Mouse (Mus musculus) forebrain, embryonic 14.5 days (tissue): ENCODE results near the gene Ttpal. TPM values are rescaled to one million over a fixed set of nuclear protein-coding genes. Genes with fewer than 3 reads are reported as not detected.
"Not testable (repeated sequence)": the region's sequence is repeated elsewhere in the genome, so short reads cannot be mapped to it uniquely, and the experiment has no call there.

Experiments used
- ATAC-seq: fragments of 200-750 bp; cut with Nextera tagmentation; 2 replicates; pipeline ENCODE4 v1.8.0; 2017; ENCODE audit warnings: mild to moderate bottlenecking, moderate library complexity
- DNase-seq: peaks from one replicate; pipeline ENCODE4 v3.0.0-alpha.2; 2015; ENCODE audit warnings: low spot score
- H3K27ac ChIP-seq: fragments of 300-500 bp; sonication (generic); 2 replicates; pipeline ENCODE4 v1.5.1; 2014; ENCODE audit warnings: low read depth, mild to moderate bottlenecking, control low read depth, low read length, moderate library complexity
- H3K27me3 ChIP-seq: fragments of 300-500 bp; sonication (generic); replicated peaks from 2 replicates; pipeline ENCODE4 v1.6.1; 2014; ENCODE audit warnings: low read length, control low read depth, mixed read lengths; ENCODE audit not compliant: control insufficient read depth, insufficient read depth
- H3K36me3 ChIP-seq: fragments of 300-500 bp; sonication (generic); 2 replicates; pipeline ENCODE4 v1.6.1; 2014; ENCODE audit warnings: low read length, control low read depth; ENCODE audit not compliant: control insufficient read depth, insufficient read depth
- H3K4me1 ChIP-seq: fragments of 300-500 bp; sonication (generic); 2 replicates; pipeline ENCODE4 v1.6.1; 2014; ENCODE audit warnings: antibody characterized with exemption, low read length, control low read depth; ENCODE audit not compliant: control insufficient read depth, insufficient read depth
- H3K4me2 ChIP-seq: fragments of 300-500 bp; sonication (generic); 2 replicates; pipeline ENCODE4 v1.6.1; 2014; ENCODE audit warnings: mild to moderate bottlenecking, control low read depth, low read length
- H3K4me3 ChIP-seq: fragments of 300-500 bp; sonication (generic); 2 replicates; pipeline ENCODE4 v1.5.1; 2014; ENCODE audit warnings: low read depth, low read length, control low read depth
- H3K9ac ChIP-seq: fragments of 300-500 bp; sonication (generic); 2 replicates; pipeline ENCODE4 v1.6.1; 2014; ENCODE audit warnings: mild to moderate bottlenecking, low read length, control low read depth, moderate library complexity
- H3K9me3 ChIP-seq: fragments of 300-500 bp; sonication (generic); replicated peaks from 2 replicates; pipeline ENCODE4 v1.6.1; 2016; ENCODE audit warnings: low read length, control low read depth, mixed read lengths; ENCODE audit not compliant: control insufficient read depth
- WGBS: fragments of 180-500 bp; shearing (Covaris S2); extraction: QIAGEN DNeasy Blood & Tissue Kit; methylation state at CpG from one replicate; pipeline ENCODE4 v1.1.7; 2014; 5-methylcytosine and 5-hydroxymethylcytosine counted together
- polyA plus RNA-seq: library from polyadenylated mRNA; unstranded; fragments of >200 nt; fragmentation: Nextera tagmentation; extraction: Ambion mirVana; gene quantifications from 2 replicates; pipeline ENCODE4 v1.2.1, GENCODE M21; 2014

Ttpal gene
- polyA plus RNA-seq, 1 experiment from 2014 or later, result 46.7 TPM

DNA sequence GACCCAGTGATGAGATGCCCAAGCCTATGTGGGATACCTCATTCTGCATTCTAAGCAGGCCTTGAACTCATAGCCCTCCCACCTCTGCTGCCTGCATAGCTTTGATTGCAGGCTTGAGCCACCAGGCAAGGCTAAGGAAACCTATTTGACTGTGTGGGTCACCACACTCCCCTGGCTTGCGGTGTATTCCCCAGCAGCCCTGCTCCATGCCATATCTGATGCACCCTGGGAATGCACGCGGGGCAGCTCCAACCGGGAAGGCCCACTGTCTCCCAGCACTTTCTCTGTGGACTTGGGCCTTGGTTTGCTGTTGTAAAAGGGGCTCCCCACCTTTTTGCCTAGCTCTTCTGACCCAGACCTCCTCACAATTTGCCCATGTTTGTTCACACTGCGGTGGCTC lies 11.1 kb downstream of the Ttpal start:
- no peak for ATAC-seq
- 100% methylated on average over 5 of the region's 5 CpGs for WGBS
- Histone ChIP-seq H3K4me3 (no peak overlapping the region), H3K27me3 (no peaks in the 10 kb centered on the region), H3K9me3 (no peaks in the 10 kb centered on the region), H3K36me3 (peaks cover 79% of the 10 kb centered on the region), H3K27ac (no peak overlapping the region), H3K4me1 (no peaks in the 10 kb centered on the region), H3K4me2 (no peak overlapping the region), H3K9ac (no peak overlapping the region)
- no peak for DNase-seq

DNA sequence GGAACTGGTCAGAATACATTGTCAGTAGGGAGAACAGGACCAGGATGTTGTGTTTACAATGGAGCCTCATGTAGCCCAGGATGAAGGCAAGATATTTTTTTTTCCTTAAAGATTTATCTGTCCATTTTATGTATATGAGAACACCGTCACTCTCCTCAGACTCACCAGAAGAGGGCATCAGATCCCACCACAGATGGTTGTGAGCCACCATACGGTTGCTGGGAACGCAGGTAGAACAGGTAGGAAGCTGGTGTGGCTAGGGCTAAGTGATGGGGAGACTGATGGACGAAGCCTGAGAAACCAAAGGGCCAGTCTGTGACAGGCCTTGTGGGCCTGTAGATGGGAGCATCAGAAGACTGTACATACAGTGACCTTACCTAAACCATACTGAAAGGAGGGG lies 11.9 kb downstream of the Ttpal start:
- H3K4me1 ChIP-seq, result no peaks in the 10 kb centered on the region
- DNase-seq (no peak), ATAC-seq (no peak)
- no peak overlapping the region for H3K9ac ChIP-seq
- peaks cover 87% of the 10 kb centered on the region for H3K36me3 ChIP-seq
- H3K4me2 ChIP-seq, result no peak overlapping the region
- WGBS, result 89% methylated on average over 4 of the region's 4 CpGs
- no peak overlapping the region for H3K4me3 ChIP-seq
- H3K27me3 ChIP-seq, result no peaks in the 10 kb centered on the region
- no peak overlapping the region for H3K27ac ChIP-seq
- H3K9me3 ChIP-seq, result no peaks in the 10 kb centered on the region

DNA sequence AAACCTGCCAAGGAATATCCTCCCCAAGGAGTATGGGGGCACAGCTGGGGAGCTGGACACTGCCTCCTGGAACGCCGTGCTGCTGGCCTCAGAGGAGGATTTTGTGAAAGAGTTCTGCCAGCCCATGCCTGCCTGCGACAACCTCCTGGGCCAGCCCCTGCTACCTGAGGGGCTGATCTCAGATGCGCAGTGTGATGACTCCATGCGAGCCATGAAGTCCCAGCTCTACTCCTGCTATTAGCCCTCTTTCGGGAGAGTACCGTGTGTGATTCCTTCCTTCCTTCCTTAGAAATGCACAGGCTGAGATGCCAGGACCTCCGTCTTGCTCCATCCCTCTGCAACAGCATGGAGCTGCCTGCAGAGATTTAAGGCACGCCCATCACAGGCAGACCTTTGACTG lies 13.3 kb downstream of the Ttpal start:
- H3K9ac ChIP-seq, result no peak overlapping the region
- H3K4me2 ChIP-seq, result no peak overlapping the region
- no peaks in the 10 kb centered on the region for H3K4me1 ChIP-seq
- WGBS, result 94% methylated on average over 9 of the region's 9 CpGs
- DNase-seq (no peak), ATAC-seq (no peak)
- H3K9me3 ChIP-seq, result no peaks in the 10 kb centered on the region
- H3K4me3 ChIP-seq, result no peak overlapping the region
- H3K27me3 ChIP-seq, result no peaks in the 10 kb centered on the region
- no peak overlapping the region for H3K27ac ChIP-seq
- peaks cover 88% of the 10 kb centered on the region for H3K36me3 ChIP-seq

- no peak overlapping the region for H3K4me2 ChIP-seq
- H3K4me1 ChIP-seq, result no peaks in the 10 kb centered on the region
- H3K4me3 ChIP-seq, result no peak overlapping the region
- 91% methylated on average over 4 of the region's 4 CpGs for WGBS
- ATAC-seq, result no peak
- no peak for DNase-seq
- no peak overlapping the region for H3K27ac ChIP-seq
- H3K36me3 ChIP-seq, result peaks cover 90% of the 10 kb centered on the region
- H3K9me3 ChIP-seq, result no peaks in the 10 kb centered on the region
- no peaks in the 10 kb centered on the region for H3K27me3 ChIP-seq
- no peak overlapping the region for H3K9ac ChIP-seq
Measured at GRCm38 (mm10) chr2:163615906-163616651, 14.0 kb downstream of the Ttpal start.

- Histone ChIP-seq H3K4me2 (no peak overlapping the region), H3K9me3 (no peaks in the 10 kb centered on the region), H3K27ac (no peak overlapping the region), H3K27me3 (no peaks in the 10 kb centered on the region), H3K4me1 (no peaks in the 10 kb centered on the region), H3K9ac (no peak overlapping the region), H3K4me3 (no peak overlapping the region), H3K36me3 (peaks cover 92% of the 10 kb centered on the region)
- DNase-seq (no peak), ATAC-seq (no peak)
- 86% methylated on average over 3 of the region's 3 CpGs for WGBS
Measured at GRCm38 (mm10) chr2:163616652-163617227, 14.6 kb downstream of the Ttpal start.

- H3K4me3 ChIP-seq, result no peak overlapping the region
- 78% methylated on average over 3 of the region's 3 CpGs for WGBS
- H3K9me3 ChIP-seq, result no peaks in the 10 kb centered on the region
- DNase-seq (no peak), ATAC-seq (no peak)
- H3K27me3 ChIP-seq, result no peaks in the 10 kb centered on the region
- H3K36me3 ChIP-seq, result peaks cover 90% of the 10 kb centered on the region
- no peaks in the 10 kb centered on the region for H3K4me1 ChIP-seq
- H3K4me2 ChIP-seq, result no peak overlapping the region
- no peak overlapping the region for H3K9ac ChIP-seq
- no peak overlapping the region for H3K27ac ChIP-seq
Measured at GRCm38 (mm10) chr2:163617232-163617863, 15.2 kb downstream of the Ttpal start.

DNA sequence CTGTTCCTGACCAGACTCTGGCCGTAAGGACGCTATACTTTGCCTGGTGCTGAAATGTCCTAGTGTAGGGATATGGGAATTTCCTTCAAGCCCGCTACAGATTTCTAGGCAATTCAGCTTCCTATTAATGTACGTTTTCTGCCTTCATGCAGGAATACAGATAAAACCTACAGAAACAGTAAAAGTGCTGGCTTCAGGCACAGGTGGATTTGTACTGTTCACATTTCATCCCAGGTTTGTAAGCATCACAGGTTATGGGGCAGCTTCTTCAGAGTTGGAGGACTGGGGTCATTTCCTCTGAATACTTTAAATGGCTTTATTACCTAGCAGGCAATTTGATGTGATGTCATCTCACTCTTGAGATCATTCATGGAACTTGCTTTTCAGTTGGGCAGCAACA lies 15.8 kb downstream of the Ttpal start:
- Histone ChIP-seq H3K9me3 (no peaks in the 10 kb centered on the region), H3K4me1 (no peaks in the 10 kb centered on the region), H3K9ac (no peak overlapping the region), H3K27me3 (no peaks in the 10 kb centered on the region), H3K27ac (no peak overlapping the region), H3K4me3 (no peak overlapping the region), H3K36me3 (peaks cover 90% of the 10 kb centered on the region), H3K4me2 (no peak overlapping the region)
- no peak for DNase-seq
- 93% methylated on average over 4 of the region's 4 CpGs for WGBS
- ATAC-seq, result no peak

DNA sequence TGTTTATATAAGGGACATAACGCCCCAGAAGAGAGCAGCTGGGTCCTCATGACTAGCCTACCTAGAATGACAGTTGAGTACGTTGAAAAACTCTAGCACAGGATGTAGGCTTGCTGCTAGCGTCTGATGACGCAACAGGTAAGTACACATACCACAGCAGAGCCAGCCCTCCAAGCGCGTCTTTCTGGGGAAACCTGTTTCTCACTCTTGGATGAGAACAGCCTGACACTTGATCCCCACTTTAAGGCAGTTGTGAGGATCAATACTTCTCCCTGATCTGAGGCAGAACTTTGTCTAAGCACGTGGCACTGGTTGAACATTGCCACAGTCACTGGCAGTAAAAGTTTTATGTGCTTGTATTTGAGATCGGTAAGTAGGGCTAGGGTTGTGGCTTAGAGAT lies 18.3 kb downstream of the Ttpal start:
- Histone ChIP-seq H3K4me3 (no peak overlapping the region), H3K9me3 (no peaks in the 10 kb centered on the region), H3K4me2 (no peak overlapping the region), H3K27ac (no peak overlapping the region), H3K4me1 (no peaks in the 10 kb centered on the region), H3K9ac (no peak overlapping the region), H3K27me3 (no peaks in the 10 kb centered on the region), H3K36me3 (peaks cover 86% of the 10 kb centered on the region)
- 93% methylated on average over 8 of the region's 8 CpGs for WGBS
- ATAC-seq, result no peak
- DNase-seq, result no peak

GRCm38 (mm10) chr2:163621401-163621800 lies 19.3 kb downstream of the Ttpal start:
- H3K36me3 ChIP-seq, result peaks cover 89% of the 10 kb centered on the region

More at GRCm38 (mm10) chr2:163621401-163621800, 19.3 kb downstream of the Ttpal start:
- not testable (repeated sequence) for H3K27ac ChIP-seq, H3K9me3 ChIP-seq, ATAC-seq, DNase-seq, H3K4me3 ChIP-seq, H3K4me1 ChIP-seq, H3K27me3 ChIP-seq, H3K4me2 ChIP-seq, H3K9ac ChIP-seq
- 90% methylated on average over 3 of the region's 3 CpGs for WGBS
